Comparison of ENCODE assay signal across 18 mouse cellular contexts in the genomic region with DNA sequence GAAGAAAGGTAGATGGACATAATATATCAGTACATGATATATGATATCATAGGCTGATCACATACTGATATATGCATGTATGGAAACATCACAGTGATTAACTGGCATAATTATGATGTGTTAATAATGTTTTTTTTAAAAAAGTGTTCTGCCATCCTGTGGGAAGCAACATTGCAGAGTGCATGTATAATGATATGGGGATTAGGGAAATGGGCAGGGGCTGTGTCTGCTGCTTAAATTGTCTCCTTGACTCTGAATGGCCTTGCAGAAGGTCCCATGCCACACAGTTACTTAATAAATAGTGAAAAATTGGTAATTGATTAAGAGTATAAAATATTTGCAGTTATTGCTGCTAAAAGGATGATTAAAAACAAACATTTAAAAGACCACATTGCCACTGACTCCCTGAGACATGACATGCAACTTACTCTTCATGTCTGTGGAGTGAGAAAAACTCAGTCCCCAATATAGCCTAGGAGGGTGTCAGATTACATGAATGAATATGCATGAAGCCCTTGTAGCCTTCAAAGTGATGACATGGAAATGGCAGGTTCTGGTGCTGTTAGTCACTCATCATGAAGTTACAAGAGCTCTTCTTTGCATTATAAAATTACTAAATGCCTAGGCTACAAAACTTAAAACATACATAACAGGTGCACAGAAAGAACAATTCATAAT.
A peak's percentile ranks its signal among the peaks of the same experiment; 100 is the strongest.
DNase-seq lines count a peak whose midpoint lies in the region; ATAC-seq and TF ChIP-seq lines count a peak whose summit lies in the region.
"Had no signal": no experiment of that assay in that cellular context is flagged by ENCODE, and none has a peak within 500 bp of the region (broad histone marks: within the 10 kb centered on the region; RNA-seq: fewer than 3 reads in every experiment).

No protein-coding gene starts in this region.

- no peak for DNase-seq in forebrain, embryonic 11.5 days (ENCODE audit: low spot score)
- peak; percentile 4 to 8 for DNase-seq in heart, postnatal 10 days
- no peak for DNase-seq in heart, postnatal 4 days
- peak; percentile 51 for DNase-seq in brain, embryonic 14.5 days (ENCODE audit: low read depth)
- peak; percentile 14 for DNase-seq in forebrain, embryonic 14.5 days (ENCODE audit: low spot score)
- DNase-seq: adrenal gland, adult 2 months; adrenal gland, postnatal 25 days; cerebellum, adult 2 months; cerebellum, postnatal 10 days; gastrocnemius, postnatal 36 days; heart, adult 11 months; kidney, adult 11 months; kidney, adult 9 months had no signal

- no peak overlapping the region for H3K4me2 ChIP-seq in forebrain, embryonic 11.5 days (ENCODE audit: low read depth, low read length, severe bottlenecking)
- H3K4me2 ChIP-seq in forebrain, embryonic 15.5 days (replicated peaks): no peak overlapping the region
- H3K4me2 ChIP-seq in forebrain, embryonic 14.5 days (ENCODE audit: low read length): no peak overlapping the region
- H3K4me2 ChIP-seq in liver, embryonic 12.5 days: no peak overlapping the region
- H3K4me2 ChIP-seq: hindbrain, embryonic 13.5 days had no signal

- H3K9ac ChIP-seq in forebrain, embryonic 11.5 days (ENCODE audit: low read length): no peak overlapping the region
- no peak overlapping the region for H3K9ac ChIP-seq in forebrain, embryonic 15.5 days (replicated peaks)
- H3K9ac ChIP-seq in forebrain, embryonic 14.5 days (ENCODE audit: low read length): no peak overlapping the region
- H3K9ac ChIP-seq in liver, embryonic 12.5 days: no peak overlapping the region
- H3K9ac ChIP-seq: hindbrain, embryonic 13.5 days had no signal

- peak; percentile 70; the same call in 1 of the 2 replicates for ATAC-seq in forebrain, embryonic 11.5 days (replicated peaks; ENCODE audit: low FRiP score)
- no peak for ATAC-seq in forebrain, embryonic 15.5 days (replicated peaks)
- ATAC-seq in forebrain, embryonic 14.5 days: peak; percentile 61; the same call in 1 of the 2 replicates
- ATAC-seq in liver, embryonic 12.5 days: no peak
- ATAC-seq: hindbrain, postnatal 0 days had no signal

- H3K36me3 ChIP-seq in forebrain, embryonic 11.5 days (ENCODE audit: control insufficient read depth, insufficient read depth, low read length): no peaks in the 10 kb centered on the region
- no peaks in the 10 kb centered on the region for H3K36me3 ChIP-seq in forebrain, embryonic 15.5 days
- H3K36me3 ChIP-seq in forebrain, embryonic 14.5 days (ENCODE audit: control insufficient read depth, insufficient read depth, low read length): no peaks in the 10 kb centered on the region
- H3K36me3 ChIP-seq in liver, embryonic 12.5 days: no peaks in the 10 kb centered on the region
- H3K36me3 ChIP-seq: heart, embryonic 10.5 days; hindbrain, embryonic 13.5 days had no signal

- TF ChIP-seq CTCF in brain, embryonic 14.5 days (IDR thresholded peaks at IDR 0.05; ENCODE audit: borderline replicate concordance, extremely low read depth, insufficient read depth, insufficient read length): no peak

- intact Hi-C loops in heart, postnatal 10 days (cut with DNase I): no loop called here

- no peaks in the 10 kb centered on the region for H3K4me1 ChIP-seq in forebrain, embryonic 11.5 days (replicated peaks; ENCODE audit: control insufficient read depth, insufficient read depth, low read length)
- H3K4me1 ChIP-seq in forebrain, embryonic 15.5 days: no peaks in the 10 kb centered on the region
- no peaks in the 10 kb centered on the region for H3K4me1 ChIP-seq in forebrain, embryonic 14.5 days (ENCODE audit: control insufficient read depth, insufficient read depth, low read length)
- no peaks in the 10 kb centered on the region for H3K4me1 ChIP-seq in liver, embryonic 12.5 days
- H3K4me1 ChIP-seq: heart, embryonic 10.5 days; hindbrain, embryonic 13.5 days had no signal

- H3K27ac ChIP-seq in forebrain, embryonic 11.5 days (ENCODE audit: low read depth, low read length): no peak overlapping the region
- H3K27ac ChIP-seq in forebrain, embryonic 15.5 days (replicated peaks): no peak overlapping the region
- H3K27ac ChIP-seq in forebrain, embryonic 14.5 days (ENCODE audit: low read depth, low read length): no peak overlapping the region
- no peak overlapping the region for H3K27ac ChIP-seq in liver, embryonic 12.5 days
- H3K27ac ChIP-seq: heart, embryonic 10.5 days; hindbrain, embryonic 13.5 days; hindbrain, postnatal 0 days had no signal

- no peaks in the 10 kb centered on the region for H3K27me3 ChIP-seq in forebrain, embryonic 11.5 days (ENCODE audit: control insufficient read depth, insufficient read depth, low read length)
- no peaks in the 10 kb centered on the region for H3K27me3 ChIP-seq in forebrain, embryonic 15.5 days
- no peaks in the 10 kb centered on the region for H3K27me3 ChIP-seq in forebrain, embryonic 14.5 days (replicated peaks; ENCODE audit: control insufficient read depth, insufficient read depth, low read length)
- no peaks in the 10 kb centered on the region for H3K27me3 ChIP-seq in liver, embryonic 12.5 days (replicated peaks)
- H3K27me3 ChIP-seq: hindbrain, embryonic 13.5 days had no signal

- no peak for TF ChIP-seq POLR2A in brain, embryonic 14.5 days (IDR thresholded peaks at IDR 0.05; ENCODE audit: borderline replicate concordance, extremely low read depth, insufficient read depth, insufficient read length, poor library complexity, severe bottlenecking)

- no peaks in the 10 kb centered on the region for H3K9me3 ChIP-seq in forebrain, embryonic 11.5 days (ENCODE audit: control insufficient read depth, low read length)
- H3K9me3 ChIP-seq in forebrain, embryonic 15.5 days: no peaks in the 10 kb centered on the region
- no peaks in the 10 kb centered on the region for H3K9me3 ChIP-seq in forebrain, embryonic 14.5 days (replicated peaks; ENCODE audit: control insufficient read depth, low read length)
- no peaks in the 10 kb centered on the region for H3K9me3 ChIP-seq in liver, embryonic 12.5 days (replicated peaks)
- H3K9me3 ChIP-seq: heart, embryonic 10.5 days; hindbrain, embryonic 13.5 days had no signal

- no peak overlapping the region for H3K4me3 ChIP-seq in forebrain, embryonic 11.5 days (ENCODE audit: low read depth, low read length)
- H3K4me3 ChIP-seq in forebrain, embryonic 15.5 days: no peak overlapping the region
- no peak overlapping the region for H3K4me3 ChIP-seq in forebrain, embryonic 14.5 days (ENCODE audit: low read depth, low read length)
- no peak overlapping the region for H3K4me3 ChIP-seq in liver, embryonic 12.5 days
- H3K4me3 ChIP-seq: heart, embryonic 10.5 days; hindbrain, embryonic 13.5 days had no signal

Comparison
In these comparisons a context has a peak if more than half of its experiments do, and no peak if none do; other contexts are left out.
1. ATAC-seq: peak in forebrain, embryonic 11.5 days (single experiment) and forebrain, embryonic 14.5 days (single experiment); none in forebrain, embryonic 15.5 days (single experiment) and liver, embryonic 12.5 days (single experiment).
2. DNase-seq: peak in heart, postnatal 10 days (2 of 2), brain, embryonic 14.5 days (single experiment) and forebrain, embryonic 14.5 days (single experiment); none in forebrain, embryonic 11.5 days (single experiment) and heart, postnatal 4 days (single experiment).